Mouse (Mus musculus) heart, embryonic 15.5 days (tissue): ENCODE data around the gene Kbtbd13. TPM values are rescaled to one million over a fixed set of nuclear protein-coding genes. Genes with fewer than 3 reads are reported as not detected.

Experiments used
- ATAC-seq: fragments of 200-750 bp; cut with Nextera tagmentation; replicated peaks from 2 replicates; pipeline ENCODE4 v1.8.0; 2017; ENCODE audit warnings: low read depth, moderate TSS enrichment; ENCODE audit not compliant: insufficient number of reproducible peaks, insufficient read depth, low FRiP score
- H3K27ac ChIP-seq: fragments of 300-500 bp; sonication (generic); 2 replicates; pipeline ENCODE4 v1.5.1; 2015; ENCODE audit warnings: mild to moderate bottlenecking, inconsistent platforms
- H3K27me3 ChIP-seq: fragments of 300-500 bp; sonication (generic); 2 replicates; pipeline ENCODE4 v1.6.1; 2015; ENCODE audit warnings: inconsistent platforms
- H3K36me3 ChIP-seq: fragments of 300-500 bp; sonication (generic); 2 replicates; pipeline ENCODE4 v1.6.1; 2015; ENCODE audit warnings: mild to moderate bottlenecking, inconsistent platforms
- H3K4me1 ChIP-seq: fragments of 300-500 bp; sonication (generic); replicated peaks from 2 replicates; pipeline ENCODE4 v1.6.1; 2015; ENCODE audit warnings: inconsistent platforms
- H3K4me2 ChIP-seq: fragments of 300-500 bp; sonication (generic); 2 replicates; pipeline ENCODE4 v1.6.1; 2015; ENCODE audit warnings: inconsistent platforms, mild to moderate bottlenecking, moderate library complexity
- H3K4me3 ChIP-seq: fragments of 300-500 bp; sonication (generic); 2 replicates; pipeline ENCODE4 v1.5.1; 2015; ENCODE audit warnings: mild to moderate bottlenecking, inconsistent platforms
- H3K9ac ChIP-seq: fragments of 300-500 bp; sonication (generic); 2 replicates; pipeline ENCODE4 v1.6.1; 2015; ENCODE audit warnings: mild to moderate bottlenecking, inconsistent platforms
- H3K9me3 ChIP-seq: fragments of 300-500 bp; sonication (generic); replicated peaks from 2 replicates; pipeline ENCODE4 v1.6.1; 2016; ENCODE audit warnings: inconsistent platforms
- WGBS: fragments of 180-500 bp; shearing (Covaris S2); methylation state at CpG from one replicate; pipeline ENCODE4 v1.1.7; 2015; ENCODE audit warnings: mixed read lengths; 5-methylcytosine and 5-hydroxymethylcytosine counted together
- polyA plus RNA-seq: library from polyadenylated mRNA; unstranded; fragments of >200 nt; fragmentation: Nextera tagmentation; extraction: Ambion mirVana; gene quantifications from 2 replicates; pipeline ENCODE4 v1.2.1, GENCODE M21; 2015

Gene Kbtbd13
- polyA plus RNA-seq, 1 experiment from 2014 or later = 1.00 TPM

- Histone ChIP-seq H3K27ac (no peak overlapping the region), H3K4me1 (peaks cover 27% of the 10 kb centered on the region), H3K4me3 (no peak overlapping the region), H3K9ac (no peak overlapping the region), H3K9me3 (no peaks in the 10 kb centered on the region), H3K27me3 (peaks cover 29% of the 10 kb centered on the region), H3K4me2 (no peak overlapping the region), H3K36me3 (no peaks in the 10 kb centered on the region)
- WGBS = 57% methylated on average over 2 of the region's 2 CpGs
- no peak for ATAC-seq
Observed at GRCm38 (mm10) chr9:65394360-65394759, 2.9 kb upstream of the Kbtbd13 start.

- 15% methylated on average over 2 of the region's 2 CpGs for WGBS
- Histone ChIP-seq H3K36me3 (no peaks in the 10 kb centered on the region), H3K4me3 (no peak overlapping the region), H3K4me2 (no peak overlapping the region), H3K27ac (no peak overlapping the region), H3K9me3 (no peaks in the 10 kb centered on the region), H3K9ac (no peak overlapping the region), H3K4me1 (peaks cover 24% of the 10 kb centered on the region), H3K27me3 (peaks cover 29% of the 10 kb centered on the region)
- no peak for ATAC-seq
Observed at GRCm38 (mm10) chr9:65393606-65394005, 2.2 kb upstream of the Kbtbd13 start.

GRCm38 (mm10) chr9:65392638-65393364, 1.3 kb upstream of the Kbtbd13 start:
- H3K36me3 ChIP-seq = no peaks in the 10 kb centered on the region
- no peak overlapping the region for H3K4me3 ChIP-seq
- no peak overlapping the region for H3K9ac ChIP-seq
- no peak for ATAC-seq
- no peaks in the 10 kb centered on the region for H3K9me3 ChIP-seq
- H3K4me1 ChIP-seq = peaks cover 16% of the 10 kb centered on the region
- peaks cover 29% of the 10 kb centered on the region for H3K27me3 ChIP-seq
- WGBS = 28% methylated on average over 6 of the region's 6 CpGs
- no peak overlapping the region for H3K4me2 ChIP-seq
- H3K27ac ChIP-seq = no peak overlapping the region

DNA sequence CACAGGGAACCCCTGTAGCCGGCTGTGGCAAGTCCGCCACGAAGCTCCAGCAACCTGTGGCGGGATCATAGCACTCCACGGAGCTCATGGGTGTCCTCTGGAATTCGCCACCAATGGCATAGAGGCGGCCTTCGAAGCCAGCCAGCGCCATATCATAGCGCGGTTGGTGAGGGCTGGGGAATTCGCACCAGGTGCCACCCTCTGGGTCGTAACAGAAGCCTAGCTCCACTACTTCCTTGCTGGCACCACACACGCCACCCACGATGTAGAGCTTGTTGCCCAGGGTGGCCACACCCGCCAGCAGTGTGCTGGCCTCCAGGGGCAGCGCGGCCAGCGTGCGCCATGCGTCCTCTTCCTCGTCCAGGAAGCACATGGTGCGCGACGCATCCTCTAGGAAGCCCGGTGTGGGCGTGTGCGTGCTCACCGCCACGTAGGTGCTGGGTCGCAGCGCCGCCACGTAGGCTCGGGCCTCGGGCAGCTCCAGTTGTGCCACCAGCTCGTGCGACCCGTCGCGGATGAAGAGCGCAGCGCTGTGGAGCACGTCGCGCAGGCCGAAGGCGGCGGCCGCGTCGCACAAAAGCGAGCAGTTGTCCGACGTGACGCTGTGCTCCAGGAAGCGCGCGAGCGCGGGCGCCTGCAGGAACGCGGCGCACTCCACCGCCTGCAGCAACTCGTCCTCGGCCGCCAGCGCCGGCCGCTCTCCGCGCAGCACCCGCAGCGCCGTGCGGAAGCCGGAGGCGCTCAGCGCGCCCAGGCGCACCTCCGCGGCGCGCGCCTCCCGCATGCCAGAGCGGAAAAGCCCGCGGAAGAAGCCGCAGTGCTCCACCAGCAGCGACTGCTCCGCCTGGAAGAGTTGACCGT, 470 bp downstream of the Kbtbd13 start:
- 12% methylated on average over 96 of the region's 96 CpGs for WGBS
- ATAC-seq = peak; percentile 40
- Histone ChIP-seq H3K4me1 (peaks cover 16% of the 10 kb centered on the region), H3K27ac (no peak overlapping the region), H3K4me2 (peak overlapping the region; percentile 74), H3K27me3 (peaks cover 29% of the 10 kb centered on the region), H3K36me3 (no peaks in the 10 kb centered on the region), H3K9me3 (no peaks in the 10 kb centered on the region), H3K4me3 (peak overlapping the region; percentile 51), H3K9ac (peak overlapping the region; percentile 55)

- Histone ChIP-seq H3K4me1 (peaks cover 15% of the 10 kb centered on the region), H3K27ac (no peak overlapping the region), H3K4me2 (no peak overlapping the region)
Observed at GRCm38 (mm10) chr9:65386373-65387140, 4.9 kb downstream of the Kbtbd13 start.

DNA sequence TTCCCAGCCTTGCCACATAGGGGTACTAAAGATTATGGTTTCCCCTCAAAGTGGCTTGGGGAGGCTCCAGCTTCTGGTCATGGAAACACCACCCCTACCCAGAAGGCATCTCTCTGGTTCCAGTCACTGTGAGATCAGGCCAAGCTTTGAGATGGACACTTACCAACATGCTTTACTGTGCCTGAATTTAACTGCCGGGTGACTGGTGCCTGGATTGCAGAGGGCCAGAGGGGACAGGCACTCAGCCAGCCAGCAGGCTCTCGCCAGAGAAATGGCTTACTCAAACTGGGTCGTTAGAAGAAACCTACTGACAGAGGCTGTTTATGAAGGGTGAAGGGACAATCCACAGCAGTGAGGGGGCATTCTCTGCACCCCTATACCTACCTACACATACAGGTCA, 7.2 kb downstream of the Kbtbd13 start:
- Histone ChIP-seq H3K4me1 (peaks cover 16% of the 10 kb centered on the region), H3K9me3 (no peaks in the 10 kb centered on the region), H3K27ac (no peak overlapping the region), H3K4me3 (no peak overlapping the region), H3K4me2 (no peak overlapping the region), H3K27me3 (no peaks in the 10 kb centered on the region; the same call in 1 of the 2 replicates), H3K36me3 (no peaks in the 10 kb centered on the region), H3K9ac (no peak overlapping the region)
- 49% methylated on average over 3 of the region's 3 CpGs for WGBS
- ATAC-seq = no peak

More at GRCm38 (mm10) chr9:65386373-65387140, 4.9 kb downstream of the Kbtbd13 start:
- Histone ChIP-seq H3K9ac (no peak overlapping the region), H3K27me3 (peaks cover 20% of the 10 kb centered on the region), H3K36me3 (no peaks in the 10 kb centered on the region), H3K4me3 (no peak overlapping the region), H3K9me3 (no peaks in the 10 kb centered on the region)
- WGBS = 39% methylated on average over 8 of the region's 8 CpGs
- 0 out of 2 replicates have a peak, but pooled peaks have one; percentile 49 for ATAC-seq

DNA sequence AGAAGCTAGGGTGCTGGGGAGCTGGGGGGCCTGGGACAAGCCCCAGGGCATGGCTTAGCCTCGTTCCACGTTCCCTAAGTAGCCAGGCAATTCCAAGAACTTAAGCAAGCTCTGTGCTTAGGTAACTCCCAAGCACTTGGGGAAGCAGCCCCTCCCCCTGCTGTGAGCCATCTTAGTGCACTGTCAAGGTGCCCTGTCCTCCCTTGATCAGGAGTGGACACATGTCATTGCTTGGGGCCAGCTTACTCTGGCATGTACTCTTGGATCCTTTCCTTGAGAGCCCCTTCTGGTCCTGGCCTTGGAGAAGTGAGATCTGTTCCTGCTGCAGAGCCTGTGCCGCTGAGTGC, 8.7 kb downstream of the Kbtbd13 start:
- H3K9ac ChIP-seq = no peak overlapping the region
- H3K36me3 ChIP-seq = no peaks in the 10 kb centered on the region
- H3K4me3 ChIP-seq = no peak overlapping the region
- no peak for ATAC-seq
- H3K27me3 ChIP-seq = no peaks in the 10 kb centered on the region
- no peak overlapping the region for H3K27ac ChIP-seq
- peaks cover 16% of the 10 kb centered on the region for H3K4me1 ChIP-seq
- no peaks in the 10 kb centered on the region for H3K9me3 ChIP-seq
- WGBS = 47% methylated on average over 3 of the region's 3 CpGs
- no peak overlapping the region for H3K4me2 ChIP-seq

- ATAC-seq = no peak
- H3K4me3 ChIP-seq = no peak overlapping the region
- H3K27ac ChIP-seq = no peak overlapping the region
- H3K4me1 ChIP-seq = peaks cover 16% of the 10 kb centered on the region
- no peaks in the 10 kb centered on the region for H3K27me3 ChIP-seq
- no peak overlapping the region for H3K4me2 ChIP-seq
- no peaks in the 10 kb centered on the region for H3K9me3 ChIP-seq
- 59% methylated on average over 6 of the region's 6 CpGs for WGBS
- no peaks in the 10 kb centered on the region for H3K36me3 ChIP-seq
- no peak overlapping the region for H3K9ac ChIP-seq
Observed at GRCm38 (mm10) chr9:65382031-65382750, 9.3 kb downstream of the Kbtbd13 start.

DNA sequence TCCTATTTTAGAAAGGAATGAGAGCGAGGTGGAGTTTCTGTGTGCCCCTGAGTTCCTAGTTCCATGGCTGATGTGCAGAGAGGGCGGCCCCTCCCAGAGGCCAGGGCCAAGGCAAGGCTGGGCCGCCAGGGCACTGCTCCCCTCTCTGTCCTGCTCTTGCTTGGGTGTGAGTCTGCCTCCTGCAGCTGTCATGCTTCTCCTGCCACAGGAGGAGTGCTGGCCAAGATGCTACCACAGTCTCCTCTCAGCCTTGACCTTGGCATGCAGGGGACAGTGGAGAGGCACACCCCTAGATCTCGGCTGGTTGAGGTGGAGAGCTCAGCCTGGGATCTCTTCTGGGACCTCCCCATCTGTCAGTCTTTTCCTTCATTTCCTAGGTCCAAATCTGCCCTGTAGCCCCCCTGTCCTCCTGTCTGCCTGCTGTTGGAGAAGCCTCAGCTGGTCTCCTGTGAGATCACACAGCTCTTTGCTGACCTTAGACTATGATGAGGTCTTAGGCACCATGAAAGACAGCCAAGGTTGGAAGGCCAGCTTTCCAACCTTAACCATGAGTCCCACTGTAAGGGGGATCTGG, 10.3 kb downstream of the Kbtbd13 start:
- no peak for ATAC-seq
- no peak overlapping the region for H3K4me3 ChIP-seq
- no peaks in the 10 kb centered on the region for H3K27me3 ChIP-seq
- 67% methylated on average over 4 of the region's 4 CpGs for WGBS
- no peaks in the 10 kb centered on the region for H3K9me3 ChIP-seq
- H3K27ac ChIP-seq = no peak overlapping the region
- H3K4me2 ChIP-seq = no peak overlapping the region
- H3K4me1 ChIP-seq = peaks cover 16% of the 10 kb centered on the region
- H3K36me3 ChIP-seq = no peaks in the 10 kb centered on the region
- H3K9ac ChIP-seq = no peak overlapping the region

- Histone ChIP-seq H3K27me3 (no peaks in the 10 kb centered on the region), H3K9ac (no peak overlapping the region), H3K36me3 (no peaks in the 10 kb centered on the region), H3K4me3 (no peak overlapping the region), H3K4me2 (no peak overlapping the region), H3K4me1 (no peaks in the 10 kb centered on the region), H3K9me3 (no peaks in the 10 kb centered on the region), H3K27ac (no peak overlapping the region)
- 77% methylated on average over 9 of the region's 9 CpGs for WGBS
- no peak for ATAC-seq
Observed at GRCm38 (mm10) chr9:65375163-65375934, 16.1 kb downstream of the Kbtbd13 start.
